Mouse (Mus musculus): ENCODE data around the gene Usp6nl. TPM values are rescaled to one million over a fixed set of nuclear protein-coding genes. Genes with fewer than 3 reads are reported as not detected.

Gene Usp6nl
- polyA plus RNA-seq, 1 experiment: 10.9 TPM

DNA sequence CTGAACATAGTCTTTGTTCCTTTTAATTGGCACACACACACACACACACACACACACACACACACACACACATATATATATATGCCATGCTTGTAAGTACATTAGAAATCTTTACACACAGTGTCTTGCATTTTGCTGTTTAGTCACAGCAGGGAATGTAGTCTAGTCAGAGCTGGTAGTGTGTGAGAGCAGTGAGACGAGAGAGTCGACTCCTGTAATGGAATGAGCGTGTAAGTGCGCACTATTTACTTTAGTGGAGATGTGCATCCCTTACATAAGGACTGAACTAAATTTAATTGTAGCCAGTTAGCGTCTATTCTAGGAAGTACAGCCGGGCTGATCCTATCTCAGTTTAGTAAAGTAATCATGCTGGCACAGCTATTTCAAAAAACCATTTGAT lies 44.5 kb downstream of the Usp6nl start:
- DNase-seq (ENCODE audit: extremely low spot score in 1 of 2, low spot score in 1 of 2): peak in 1 of 2 experiments; percentile 32

DNA sequence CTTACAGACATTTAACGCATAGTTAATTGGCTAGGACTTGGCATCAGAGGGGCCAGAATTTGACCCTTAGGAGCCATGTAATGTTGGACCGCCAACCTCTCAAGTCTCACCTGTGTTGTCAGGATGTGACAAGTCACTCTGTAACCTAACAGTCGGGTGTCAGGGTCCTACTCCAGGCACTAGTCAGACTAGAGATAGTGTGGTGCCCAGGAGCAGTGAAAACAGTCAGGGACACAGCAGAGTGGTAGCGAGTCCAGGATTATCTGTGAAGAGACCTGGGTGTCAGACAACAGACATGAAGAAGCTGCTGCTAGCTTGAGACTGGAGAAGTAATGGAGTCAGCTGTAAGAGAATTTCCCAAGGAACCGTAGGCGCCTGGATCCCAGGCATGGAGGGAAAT lies 45.0 kb downstream of the Usp6nl start:
- no peak for DNase-seq (ENCODE audit: extremely low spot score in 1 of 2, low spot score in 1 of 2)

DNA sequence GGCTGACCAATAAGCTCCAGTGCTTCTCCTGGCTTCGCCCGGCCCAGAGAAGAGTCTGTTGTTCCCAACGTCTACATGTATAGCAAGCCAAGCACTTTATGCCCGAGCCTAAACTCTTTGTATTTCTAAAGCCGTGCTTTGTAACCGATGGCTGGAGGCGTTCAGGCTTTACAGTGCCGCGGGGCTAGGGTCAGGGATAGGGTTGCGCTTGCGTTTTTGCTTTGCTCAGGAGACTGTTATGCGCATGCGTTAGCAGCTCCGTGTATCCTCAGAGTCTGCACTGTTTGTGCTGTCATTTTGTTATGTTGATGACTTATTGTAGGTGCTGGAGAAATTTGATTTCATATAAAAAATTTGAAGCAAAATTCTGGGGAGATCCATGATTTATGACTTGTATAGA lies 51.7 kb downstream of the Usp6nl start:
- no peak for DNase-seq (ENCODE audit: extremely low spot score in 1 of 2, low spot score in 1 of 2)

- no peak for DNase-seq (ENCODE audit: extremely low spot score in 1 of 2, low spot score in 1 of 2)
These were observed 53.6 kb downstream of the Usp6nl start for GRCm38 (mm10) chr2:6376071-6376470.

GRCm38 (mm10) chr2:6376941-6377340 lies 54.5 kb downstream of the Usp6nl start:
- DNase-seq (ENCODE audit: extremely low spot score in 1 of 2, low spot score in 1 of 2): no peak

- DNase-seq (ENCODE audit: extremely low spot score in 1 of 2, low spot score in 1 of 2): no peak
These were observed 56.2 kb downstream of the Usp6nl start for GRCm38 (mm10) chr2:6378590-6379205.

DNA sequence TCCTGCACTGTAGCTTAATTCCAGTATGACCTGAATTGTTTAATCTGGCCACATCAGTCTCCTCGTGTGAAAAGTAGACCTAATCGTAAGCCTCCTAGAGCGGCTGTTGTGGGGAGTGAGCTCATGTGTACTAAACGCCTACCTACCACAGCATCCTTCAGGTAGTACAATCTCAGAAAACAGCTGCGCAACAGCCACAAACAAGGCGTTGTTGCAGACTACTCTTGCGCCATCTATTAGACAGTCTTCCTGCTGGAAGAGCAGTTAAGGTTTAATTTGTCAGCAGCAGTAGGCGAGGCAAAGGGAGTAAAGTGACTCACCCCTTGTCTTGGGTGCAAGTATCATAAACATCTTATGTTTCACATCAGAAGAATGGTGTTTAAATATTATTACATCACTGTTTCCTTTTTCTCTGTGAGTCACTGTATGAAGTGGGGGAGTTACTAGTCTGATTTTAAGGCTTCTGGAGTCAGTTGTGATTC lies 57.3 kb downstream of the Usp6nl start:
- DNase-seq (ENCODE audit: extremely low spot score in 1 of 2, low spot score in 1 of 2): peak in 1 of 2 experiments; percentile 29

DNA sequence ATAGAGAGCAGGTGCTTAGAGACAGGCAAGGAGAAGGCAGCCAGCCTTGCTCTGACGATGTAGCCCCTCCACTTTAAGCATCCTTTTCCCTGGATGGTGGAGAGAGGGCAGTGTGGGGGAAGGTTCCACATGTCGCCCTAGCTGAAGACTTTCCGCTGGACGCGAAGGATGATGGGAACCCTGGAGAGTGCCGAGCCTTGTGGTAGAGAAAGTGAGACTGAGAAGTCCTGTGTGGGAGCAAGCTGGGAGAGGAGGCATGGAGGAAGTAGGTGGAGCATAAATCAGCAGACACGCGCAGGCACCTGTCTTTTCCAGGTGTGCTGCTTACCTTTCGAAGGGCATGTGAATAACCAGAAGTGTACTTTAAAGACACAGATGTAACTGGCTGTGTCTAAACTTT lies 57.9 kb downstream of the Usp6nl start:
- no peak for DNase-seq (ENCODE audit: extremely low spot score in 1 of 2, low spot score in 1 of 2)

- no peak for DNase-seq (ENCODE audit: extremely low spot score in 1 of 2, low spot score in 1 of 2)
These were observed 62.1 kb downstream of the Usp6nl start for GRCm38 (mm10) chr2:6384407-6385146.

DNA sequence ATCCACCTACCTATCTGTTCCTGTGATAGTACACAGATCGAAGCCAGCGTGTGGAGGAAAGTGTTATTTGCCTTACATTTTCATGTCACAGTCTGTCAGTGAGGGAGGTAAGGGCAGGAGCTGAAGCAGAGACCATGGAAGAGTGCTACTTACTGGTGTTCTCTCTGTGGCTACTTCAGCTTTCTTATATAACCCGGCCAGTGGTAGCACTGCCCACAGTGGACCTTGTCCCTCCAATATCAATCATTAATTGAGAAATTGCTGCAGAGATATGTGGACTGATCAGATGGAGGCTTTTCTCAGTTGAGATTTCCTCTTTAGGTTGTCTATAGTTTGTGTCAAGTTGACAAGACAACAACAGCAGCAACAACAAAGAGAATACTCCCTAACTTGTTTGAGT lies 66.7 kb downstream of the Usp6nl start:
- DNase-seq (ENCODE audit: extremely low spot score in 1 of 2, low spot score in 1 of 2): no peak

DNA sequence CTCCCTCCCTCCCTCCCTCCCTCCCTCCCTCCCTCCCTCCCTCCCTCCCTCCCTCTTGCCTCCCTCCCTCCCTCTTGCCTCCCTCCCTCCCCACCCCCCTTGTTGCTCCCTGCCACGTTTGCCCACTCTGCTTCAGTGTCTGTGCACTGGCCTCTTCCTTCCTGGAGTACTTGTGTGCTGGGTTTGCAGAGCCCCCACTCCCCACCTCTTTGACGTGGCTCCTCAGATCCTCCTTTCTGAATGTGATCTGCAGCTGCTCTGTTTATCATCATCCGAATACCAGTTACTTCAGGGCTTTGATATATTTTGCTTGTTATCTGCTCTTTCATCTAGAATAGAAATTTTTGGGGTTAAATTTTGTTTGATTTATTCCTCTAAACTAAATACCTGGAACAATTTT lies 68.8 kb downstream of the Usp6nl start:
- DNase-seq (ENCODE audit: extremely low spot score in 1 of 2, low spot score in 1 of 2): no peak

DNA sequence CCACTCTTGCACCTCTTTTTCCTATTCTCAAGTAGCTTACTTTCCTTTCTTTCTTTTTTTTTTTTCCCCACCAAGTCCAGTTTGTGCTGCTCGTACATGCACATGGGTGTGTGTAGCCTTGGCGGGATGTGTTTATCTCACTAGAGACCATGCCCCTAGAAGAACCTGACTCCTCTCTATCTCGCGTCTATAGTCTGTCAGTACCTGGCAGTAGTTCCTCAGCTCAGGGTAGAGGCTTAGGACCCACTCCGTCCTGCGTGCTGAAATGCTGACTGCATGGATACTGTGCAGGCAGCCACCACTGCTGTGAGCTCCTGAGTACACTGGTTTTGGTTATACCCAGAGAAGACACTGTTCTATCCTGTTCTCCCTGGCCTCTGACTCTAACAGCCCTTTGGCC lies 69.5 kb downstream of the Usp6nl start:
- no peak for DNase-seq (ENCODE audit: extremely low spot score in 1 of 2, low spot score in 1 of 2)

DNA sequence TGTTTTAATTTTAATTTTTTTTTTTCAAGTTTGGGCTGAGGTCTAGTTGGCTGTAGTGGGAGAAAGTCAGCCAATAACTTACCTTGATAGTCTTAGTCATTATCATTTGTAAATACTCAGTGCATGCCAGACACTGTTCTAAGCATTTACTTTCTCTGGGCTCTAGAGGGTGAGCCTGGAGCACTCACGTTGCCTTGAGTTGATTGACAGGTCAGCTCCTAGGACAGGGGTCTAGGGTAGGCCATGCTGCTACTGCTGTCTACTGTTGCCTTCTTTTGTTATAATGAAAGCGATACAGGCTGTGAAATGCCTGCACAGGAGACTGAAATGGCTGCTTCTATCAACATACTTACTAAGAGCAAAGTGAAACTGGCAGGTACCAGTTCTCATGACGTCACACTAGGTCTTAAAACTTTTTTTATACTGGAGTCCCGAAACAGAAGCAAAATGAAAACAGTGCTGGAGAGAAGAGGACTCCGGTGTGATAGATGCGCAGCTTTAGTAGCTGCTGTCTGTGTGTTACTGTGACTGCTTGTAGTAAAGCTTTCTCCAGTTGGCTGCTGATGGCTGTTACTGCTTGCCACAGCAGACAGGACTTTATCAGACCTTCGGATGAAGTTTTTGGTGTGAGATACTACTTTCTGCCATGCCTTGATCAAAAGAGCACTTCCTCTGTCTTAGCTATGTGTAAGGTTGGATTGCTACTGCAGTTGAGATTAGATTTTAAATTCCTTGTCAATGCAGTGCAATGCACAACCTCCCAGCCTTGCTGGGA lies 73.6 kb downstream of the Usp6nl start:
- no peak for DNase-seq (ENCODE audit: extremely low spot score in 1 of 2, low spot score in 1 of 2)

DNA sequence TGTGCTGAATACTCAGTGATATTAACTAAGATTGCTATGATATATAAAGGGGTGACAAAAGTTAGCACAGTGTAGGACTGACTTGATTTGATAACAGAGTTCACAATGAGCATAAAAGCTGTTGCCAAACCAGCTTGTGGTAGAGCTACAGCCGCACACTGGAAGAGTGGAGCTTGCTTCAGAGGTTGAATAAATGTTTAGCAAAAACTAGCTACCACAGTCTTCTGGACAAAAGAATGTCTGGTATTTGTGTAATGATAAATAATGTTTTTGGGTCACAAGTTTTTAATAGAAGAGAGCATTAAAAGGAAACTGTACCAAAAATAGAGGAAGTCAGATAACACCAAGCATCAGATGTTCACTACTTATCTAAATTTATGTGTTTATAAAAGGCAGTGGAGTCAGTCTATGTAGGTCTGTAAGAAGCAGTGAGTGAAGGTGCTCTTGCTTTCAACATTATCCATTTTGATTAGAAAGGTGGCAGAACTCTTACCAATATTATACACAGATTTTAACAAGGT lies 74.2 kb downstream of the Usp6nl start:
- DNase-seq (ENCODE audit: extremely low spot score in 1 of 2, low spot score in 1 of 2): no peak

GRCm38 (mm10) chr2:6397166-6397565 lies 74.7 kb downstream of the Usp6nl start:
- no peak for DNase-seq (ENCODE audit: extremely low spot score in 1 of 2, low spot score in 1 of 2)

DNA sequence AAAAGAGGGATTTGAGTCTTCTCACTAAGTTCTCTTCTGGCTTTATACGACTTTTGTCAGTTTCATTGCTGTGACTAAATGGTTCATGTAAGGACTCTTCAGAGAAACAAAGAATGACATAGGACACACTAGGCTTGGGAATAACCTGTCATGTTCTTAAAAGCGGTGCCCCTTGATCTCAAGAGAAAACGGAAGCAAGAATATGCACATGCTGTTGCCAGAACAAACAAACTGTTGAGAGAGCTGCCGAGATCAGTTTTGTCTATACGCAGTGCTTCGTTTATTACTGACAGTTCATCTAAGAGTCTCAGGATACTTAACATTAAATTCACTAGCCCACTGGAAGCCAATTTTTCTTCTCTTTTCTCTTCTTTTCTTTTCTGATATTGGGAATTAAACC lies 76.4 kb downstream of the Usp6nl start:
- no peak for DNase-seq (ENCODE audit: extremely low spot score in 1 of 2, low spot score in 1 of 2)

- DNase-seq (ENCODE audit: extremely low spot score in 1 of 2, low spot score in 1 of 2): no peak
These were observed 78.6 kb downstream of the Usp6nl start for GRCm38 (mm10) chr2:6401039-6401438.

GRCm38 (mm10) chr2:6403375-6403774 lies 80.9 kb downstream of the Usp6nl start:
- no peak for DNase-seq (ENCODE audit: extremely low spot score in 1 of 2, low spot score in 1 of 2)

DNA sequence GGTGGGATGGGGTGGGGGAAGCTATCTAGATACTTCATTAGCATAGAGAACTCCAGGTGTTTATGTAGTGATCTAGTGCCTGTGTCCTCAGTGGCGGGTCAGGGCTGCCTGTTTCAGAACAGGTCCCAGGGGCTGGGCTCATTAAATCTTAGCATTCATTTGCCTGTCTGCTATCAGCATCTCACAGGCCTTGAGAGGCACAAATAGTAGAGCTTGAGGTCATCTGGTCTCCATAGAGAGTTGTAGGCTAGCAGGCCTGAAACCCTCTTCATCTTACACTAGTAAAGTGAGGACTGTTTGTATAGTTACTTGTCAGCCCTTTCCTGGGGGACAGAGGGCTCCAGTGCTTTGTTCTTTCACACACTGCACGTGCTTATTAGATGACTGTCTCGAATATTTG lies 81.5 kb downstream of the Usp6nl start:
- no peak for DNase-seq (ENCODE audit: extremely low spot score in 1 of 2, low spot score in 1 of 2)

DNA sequence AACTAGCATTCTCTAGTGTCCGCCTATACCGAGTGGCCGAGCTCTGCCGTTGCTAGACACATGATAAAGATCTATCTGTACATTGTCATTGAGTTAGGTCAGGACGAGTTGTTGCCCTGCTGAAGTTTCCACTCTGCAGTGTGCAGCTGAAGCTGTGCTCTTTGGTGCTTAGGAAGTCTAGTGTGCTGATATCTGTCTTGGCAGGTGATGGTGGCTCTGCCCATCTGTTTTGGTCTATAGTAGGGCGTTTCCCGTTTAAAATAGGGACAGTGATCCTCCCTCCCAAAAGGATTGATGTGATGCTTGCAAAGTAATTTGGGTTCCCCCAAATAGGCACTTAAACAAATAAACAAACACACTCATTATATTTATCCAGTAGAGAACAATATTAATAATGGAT lies 82.2 kb downstream of the Usp6nl start:
- no peak for DNase-seq (ENCODE audit: extremely low spot score in 1 of 2, low spot score in 1 of 2)
